Mouse (Mus musculus) stomach, postnatal 0 days (tissue): ENCODE measurements at regions not wholly inside any gene's neighbourhood (a gene's known extent, or its start where the extent isn't known, plus 50 kb on each side); places are given as distances from the start of the nearest gene placed in this dataset.

ENCODE experiments used
- CTCF ChIP-seq: IDR thresholded peaks from 2 replicates; pipeline ENCODE4 v1.5.1; 2016; ENCODE audit warnings: antibody characterized with exemption, low read depth, mild to moderate bottlenecking, moderate library complexity
- EP300 ChIP-seq: optimal IDR thresholded peaks from 2 replicates; pipeline ENCODE3; 2016; ENCODE audit warnings: antibody characterized with exemption

DNA sequence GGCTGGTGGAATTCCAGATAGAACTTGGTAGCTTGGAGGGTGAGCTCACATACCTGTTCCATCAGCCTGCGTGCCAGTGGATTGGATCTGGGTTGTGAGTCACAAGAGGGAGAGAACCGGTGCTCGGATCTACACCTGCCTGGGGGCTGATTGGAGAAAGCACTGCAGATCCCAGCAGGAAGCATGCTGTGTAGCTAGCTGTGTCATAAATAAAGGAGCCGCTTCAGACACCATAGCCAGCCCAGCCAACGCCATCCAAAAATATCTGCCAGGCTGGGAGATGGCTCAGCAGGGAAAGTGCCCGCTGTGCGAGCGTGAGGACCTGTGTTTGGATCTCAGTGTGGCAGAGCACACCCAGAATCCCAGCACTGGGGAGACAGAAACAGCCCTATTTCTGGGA is 99.0 kb upstream of the Mgat5 start:
- no peak for TF ChIP-seq CTCF
- no peak for TF ChIP-seq EP300
